Mouse (Mus musculus) monocyte, adult 5-6 weeks (primary cell): Measurements from ENCODE around the gene Vmn2r91. TPM values are rescaled to one million over a fixed set of nuclear protein-coding genes. Genes with fewer than 3 reads are reported as not detected.
"Not testable (repeated sequence)": the region's sequence is repeated elsewhere in the genome, so short reads cannot be mapped to it uniquely, and the experiment has no call there.

Experiments used
- ATAC-seq: fragments of 153-309, 156-312 bp; replicated peaks from 2 replicates; pipeline ENCODE4 v1.8.0; 2017; ENCODE audit warnings: mild to moderate bottlenecking; ENCODE audit not compliant: low TSS enrichment, insufficient number of reproducible peaks, severe bottlenecking, poor library complexity, low FRiP score
- total RNA-seq: library from RNA; stranded (forward); fragments of 200-1000, 200-491, 200-594 nt; gene quantifications from 3 replicates; pipeline ENCODE4 v1.2.3, GENCODE M21; 2017

Vmn2r91 gene
- not detected in 3 replicates for total RNA-seq

DNA sequence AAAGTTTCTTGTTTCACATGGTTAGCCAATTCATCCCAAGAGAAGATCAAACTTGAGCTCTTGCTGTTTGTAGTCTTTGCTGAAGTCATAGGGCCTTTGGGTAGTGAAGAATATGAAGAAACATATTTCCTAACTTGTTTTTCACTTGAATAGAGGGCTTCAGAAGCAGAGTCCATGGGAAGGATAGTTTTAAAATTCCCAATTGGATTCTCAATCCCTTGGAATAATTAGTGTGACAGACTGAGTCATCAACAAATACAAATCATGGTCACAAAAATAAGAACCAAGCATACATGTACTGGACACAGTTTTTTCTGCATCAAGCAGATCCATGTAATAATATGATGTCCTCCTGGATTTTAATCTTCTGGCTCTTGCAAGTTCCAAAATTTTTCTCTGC lies at the start of gene Vmn2r91:
Gene Vmn2r91 (plus strand): TSS at position 301 of the 400 bp plus-strand sequence.
- not testable (repeated sequence) for ATAC-seq

DNA sequence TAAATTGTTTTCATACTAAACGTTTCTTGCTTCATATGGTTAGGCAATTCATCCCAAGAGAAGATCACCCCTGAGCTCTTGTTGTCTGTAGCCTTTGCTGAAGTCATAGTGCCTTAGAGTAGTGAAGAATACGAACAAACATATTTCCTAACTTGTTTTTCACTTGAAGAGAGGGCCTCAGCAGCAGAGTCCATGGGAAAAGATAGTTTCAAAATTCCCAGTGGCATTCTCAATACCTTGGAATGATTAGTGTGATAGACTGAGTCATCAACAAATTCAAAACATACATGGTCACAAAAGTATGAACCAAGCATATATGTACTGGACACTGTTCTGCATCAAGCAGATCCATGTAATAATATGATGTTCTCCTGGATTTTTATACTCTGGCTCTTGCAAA lies 35.7 kb upstream of the Vmn2r91 start, which contains the start of gene Vmn2r124:
Gene Vmn2r124 (plus strand): TSS at position 301 of the 400 bp plus-strand sequence.
- ATAC-seq: no peak

DNA sequence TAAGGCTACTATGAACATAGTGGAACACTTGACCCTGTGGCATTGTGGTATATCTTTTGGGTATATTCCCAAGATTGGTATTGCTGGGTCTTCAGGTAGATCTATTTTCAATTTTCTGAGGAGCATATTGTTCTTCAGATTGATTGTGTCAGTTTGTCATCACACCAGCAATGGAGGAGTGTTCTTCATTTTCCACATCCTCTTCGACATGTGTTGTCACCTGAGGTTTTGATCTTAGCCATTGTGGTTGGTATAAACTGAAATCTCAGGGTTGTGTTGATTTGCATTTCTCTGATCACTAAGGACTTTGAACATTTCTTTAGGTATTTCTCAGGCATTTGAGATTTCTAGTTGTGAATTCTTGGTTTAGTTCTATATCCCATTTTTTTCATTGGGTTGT lies 10.8 kb downstream of the Vmn2r91 start:
- not testable (repeated sequence) for ATAC-seq

DNA sequence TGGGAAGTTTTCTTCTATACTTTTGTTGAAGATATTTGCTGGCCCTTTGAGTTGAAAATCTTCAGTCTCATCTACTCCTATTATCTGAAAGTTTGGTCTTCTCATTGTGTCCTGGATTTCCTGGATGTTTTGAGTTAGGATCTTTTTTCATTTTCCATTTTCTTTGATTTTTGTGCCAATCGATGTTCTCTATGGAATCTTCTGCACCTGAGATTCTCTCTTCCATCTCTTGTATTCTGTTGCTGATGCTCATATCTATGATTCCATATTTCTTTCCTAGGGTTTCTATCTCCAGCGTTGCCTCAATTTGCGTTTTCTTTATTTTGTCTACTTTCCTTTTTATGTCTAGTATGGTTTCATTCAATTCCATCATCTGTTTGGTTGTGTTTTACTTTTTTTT lies 17.4 kb downstream of the Vmn2r91 start:
- ATAC-seq: not testable (repeated sequence)

DNA sequence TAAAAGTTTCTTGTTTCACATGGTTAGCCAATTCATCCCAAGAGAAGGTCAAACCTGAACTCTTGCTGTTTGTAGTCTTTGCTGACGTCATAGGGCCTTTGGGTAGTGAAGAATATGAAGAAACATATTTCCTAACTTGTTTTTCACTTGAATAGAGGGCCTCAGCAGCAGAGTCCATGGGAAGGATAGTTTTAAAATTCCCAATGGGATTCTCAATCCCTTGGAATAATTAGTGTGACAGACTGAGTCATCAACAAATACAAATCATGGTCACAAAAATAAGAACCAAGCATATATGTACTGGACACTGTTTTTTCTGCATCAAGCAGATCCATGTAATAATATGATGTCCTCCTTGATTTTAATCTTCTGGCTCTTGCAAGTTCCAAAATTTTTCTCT lies 66.8 kb downstream of the Vmn2r91 start, which contains the start of gene Vmn2r92:
Gene Vmn2r92 (plus strand): TSS at position 301 of the 400 bp plus-strand sequence.
- not testable (repeated sequence) for ATAC-seq

DNA sequence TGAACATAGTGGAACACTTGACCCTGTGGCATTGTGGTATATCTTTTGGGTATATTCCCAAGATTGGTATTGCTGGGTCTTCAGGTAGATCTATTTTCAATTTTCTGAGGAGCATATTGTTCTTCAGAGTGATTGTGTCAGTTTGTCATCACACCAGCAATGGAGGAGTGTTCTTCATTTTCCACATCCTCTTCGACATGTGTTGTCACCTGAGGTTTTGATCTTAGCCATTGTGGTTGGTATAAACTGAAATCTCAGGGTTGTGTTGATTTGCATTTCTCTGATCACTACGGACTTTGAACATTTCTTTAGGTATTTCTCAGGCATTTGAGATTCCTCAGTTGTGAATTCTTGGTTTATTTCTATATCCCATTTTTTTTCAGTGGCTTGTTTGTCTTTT lies 76.4 kb downstream of the Vmn2r91 start:
- not testable (repeated sequence) for ATAC-seq

Other genes with a start within 250 kb of the Vmn2r91 start
- gene Has1, start 229.8 kb upstream of the Vmn2r91 start, total RNA-seq: not detected in 3 replicates
- 9.8 to 11.3 TPM (median 10.1 TPM) in 3 replicates for gene Fpr1, start 201.1 kb upstream of the Vmn2r91 start, total RNA-seq
- 29.1 to 53.2 TPM (median 41.4 TPM) in 3 replicates for gene Fpr2, start 197.2 kb upstream of the Vmn2r91 start, total RNA-seq
- not detected in 3 replicates for gene Fpr3, start 197.2 kb upstream of the Vmn2r91 start, total RNA-seq
- gene Fpr-rs4, start 63.3 kb upstream of the Vmn2r91 start, total RNA-seq: not detected in 3 replicates
- not detected in 3 replicates for gene Vmn2r124, start 35.6 kb upstream of the Vmn2r91 start, total RNA-seq
- gene Vmn2r92, start 66.9 kb downstream of the Vmn2r91 start, total RNA-seq: not detected in 3 replicates
- not detected in 3 replicates for gene Vmn2r94, start 192.7 kb downstream of the Vmn2r91 start, total RNA-seq
- not detected in 3 replicates for gene Vmn2r93, start 213.1 kb downstream of the Vmn2r91 start, total RNA-seq